Mouse (Mus musculus) brain, adult 10 weeks (tissue): Measurements from ENCODE around the gene Lgals4. TPM values are rescaled to one million over a fixed set of nuclear protein-coding genes. Genes with fewer than 3 reads are reported as not detected.

Experiments used
- polyA plus RNA-seq: library from polyadenylated mRNA; stranded (reverse); fragments of 350-450 nt; fragmentation: Illumina TruSeq; extraction: RNeasy Lipid Tissue Mini Kit (QIAGEN cat#74804); gene quantifications from one replicate; pipeline ENCODE4 v1.2.3, GENCODE M21; 2015; ENCODE audit warnings: low read depth, low replicate concordance

Gene Lgals4
- polyA plus RNA-seq = 5.1 TPM

GRCm38 (mm10) chr7:28833723-28834347, at the start of gene Lgals4:
Lgals4 (plus strand) TSS chr7:28833854.

GRCm38 (mm10) chr7:28788307-28789195, 45.1 kb upstream of the Lgals4 start, which contains the start of gene Rinl:
Rinl (plus strand) TSS chr7:28788969.

GRCm38 (mm10) chr7:28808221-28808941, 25.3 kb upstream of the Lgals4 start, which contains the start of gene Hnrnpl:
Hnrnpl (plus strand) TSS chr7:28808541.

GRCm38 (mm10) chr7:28824941-28825685, 8.5 kb upstream of the Lgals4 start, which contains the start of gene Ech1:
Ech1 (plus strand) TSS chr7:28825217.

GRCm38 (mm10) chr7:28863540-28863939, 29.9 kb downstream of the Lgals4 start, which contains the start of gene Lgals7:
Lgals7 (plus strand) TSS chr7:28863853.

GRCm38 (mm10) chr7:28881199-28881598, 47.5 kb downstream of the Lgals4 start, which contains the start of gene Capn12:
Capn12 (plus strand) TSS chr7:28881422.

Other genes starting within 250 kb of the Lgals4 start
- 37.9 TPM for gene Samd4b, start 235.7 kb upstream of the Lgals4 start, polyA plus RNA-seq
- 6.6 TPM for gene Pak4, start 235.7 kb upstream of the Lgals4 start, polyA plus RNA-seq
- 1.3 TPM for gene Acp7, start 202.5 kb upstream of the Lgals4 start, polyA plus RNA-seq
- gene Fbxo27, start 141.0 kb upstream of the Lgals4 start, polyA plus RNA-seq = 15.8 TPM
- 3.3 TPM for gene Fbxo17, start 117.0 kb upstream of the Lgals4 start, polyA plus RNA-seq
- gene Mrps12, start 92.0 kb upstream of the Lgals4 start, polyA plus RNA-seq = 126 TPM
- 12.4 TPM for gene Sars2, start 91.9 kb upstream of the Lgals4 start, polyA plus RNA-seq
- gene Ccer2, start 77.7 kb upstream of the Lgals4 start, polyA plus RNA-seq = 3.2 TPM
- gene Sirt2, start 67.1 kb upstream of the Lgals4 start, polyA plus RNA-seq = 181 TPM
- gene Nfkbib, start 66.3 kb upstream of the Lgals4 start, polyA plus RNA-seq = 41.0 TPM
- 2.9 TPM for gene Rinl, start 44.9 kb upstream of the Lgals4 start, polyA plus RNA-seq
- 253 TPM for gene Hnrnpl, start 25.3 kb upstream of the Lgals4 start, polyA plus RNA-seq
- gene Ech1, start 8.6 kb upstream of the Lgals4 start, polyA plus RNA-seq = 96.4 TPM
- gene Lgals7, start 30.0 kb downstream of the Lgals4 start, polyA plus RNA-seq = not detected
- 0.54 TPM for gene Capn12, start 47.6 kb downstream of the Lgals4 start, polyA plus RNA-seq
- gene Actn4, start 128.5 kb downstream of the Lgals4 start, polyA plus RNA-seq = 128 TPM
- gene Eif3k, start 148.0 kb downstream of the Lgals4 start, polyA plus RNA-seq = 330 TPM
- 1.8 TPM for gene Map4k1, start 148.2 kb downstream of the Lgals4 start, polyA plus RNA-seq